Mouse (Mus musculus) urinary bladder, postnatal 10 days (tissue): Measurements from ENCODE around the gene Retreg1.

Experiments used
- DNase-seq: peaks from one replicate; pipeline ENCODE4 v3.0.0; 2022; ENCODE audit warnings: low spot score

Retreg1 gene

DNA sequence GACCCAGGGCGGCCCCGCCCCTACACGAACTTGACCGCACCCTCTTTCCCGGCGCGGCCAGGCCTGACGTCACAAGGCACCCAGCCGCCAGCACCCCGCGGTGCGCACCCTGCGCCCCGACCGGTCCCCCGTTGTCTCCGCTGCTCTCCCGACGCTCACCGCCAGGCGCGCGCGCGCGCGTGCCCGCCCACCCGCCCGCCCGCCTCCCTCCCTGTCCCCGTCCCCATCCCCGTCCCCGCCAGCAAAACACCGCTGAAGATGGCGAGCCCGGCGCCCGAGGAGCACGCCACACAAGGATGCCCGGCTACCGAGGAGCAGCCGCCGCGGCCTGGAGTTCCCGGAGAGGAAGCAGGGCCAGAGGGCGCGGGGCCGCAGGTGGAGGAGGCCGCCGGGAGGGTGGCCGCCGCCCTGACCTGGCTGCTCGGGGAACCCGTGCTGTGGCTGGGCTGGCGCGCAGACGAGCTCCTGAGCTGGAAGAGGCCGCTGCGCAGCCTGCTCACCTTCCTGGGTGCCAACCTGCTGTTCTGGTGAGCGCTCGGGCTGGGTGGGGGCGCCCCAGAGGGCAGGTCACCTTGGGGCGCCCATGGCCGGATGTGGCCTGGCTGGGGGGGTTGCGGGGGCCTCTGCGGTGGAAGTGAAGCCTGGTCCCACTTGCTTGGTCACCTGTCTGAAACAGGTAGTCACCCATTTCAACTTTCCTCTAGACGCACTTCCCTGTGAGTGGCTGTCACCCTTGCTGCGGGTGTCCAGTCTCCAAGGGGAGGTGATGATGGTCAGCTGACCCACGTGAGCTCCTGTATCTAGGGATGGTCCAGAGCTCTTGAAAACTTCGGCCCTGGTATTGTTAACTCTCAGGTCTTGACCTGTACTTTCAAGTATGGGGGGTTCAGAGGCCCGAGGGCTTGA is at the start of gene Retreg1:
Retreg1 (plus strand) TSS at position 95 of the 906 bp plus-strand sequence.
- DNase-seq = peak; percentile 47

DNA sequence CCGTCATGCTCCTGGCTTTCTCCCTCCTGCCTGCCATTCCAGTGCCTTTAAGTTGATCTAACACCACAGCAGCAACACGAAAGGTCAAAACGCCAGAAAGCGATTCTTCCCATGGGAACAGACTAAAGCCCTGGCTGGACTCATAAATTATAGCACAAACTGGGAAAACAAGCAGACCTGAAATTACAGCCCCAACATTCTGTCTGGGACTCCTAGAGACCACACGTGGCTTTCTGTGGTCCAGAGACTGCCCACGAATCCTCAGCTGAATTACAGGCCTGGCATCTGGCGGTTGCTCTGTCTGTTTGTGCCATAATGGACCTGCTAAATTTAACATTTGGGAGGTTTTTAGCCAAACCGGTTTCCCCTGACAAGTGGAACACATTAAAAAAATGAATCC is 48.9 kb upstream of the Retreg1 start:
- no peak for DNase-seq

GRCm38 (mm10) chr15:25795496-25795895 is 47.5 kb upstream of the Retreg1 start:
- no peak for DNase-seq

- DNase-seq = no peak
Measured at GRCm38 (mm10) chr15:25796353-25796752, 46.6 kb upstream of the Retreg1 start.

DNA sequence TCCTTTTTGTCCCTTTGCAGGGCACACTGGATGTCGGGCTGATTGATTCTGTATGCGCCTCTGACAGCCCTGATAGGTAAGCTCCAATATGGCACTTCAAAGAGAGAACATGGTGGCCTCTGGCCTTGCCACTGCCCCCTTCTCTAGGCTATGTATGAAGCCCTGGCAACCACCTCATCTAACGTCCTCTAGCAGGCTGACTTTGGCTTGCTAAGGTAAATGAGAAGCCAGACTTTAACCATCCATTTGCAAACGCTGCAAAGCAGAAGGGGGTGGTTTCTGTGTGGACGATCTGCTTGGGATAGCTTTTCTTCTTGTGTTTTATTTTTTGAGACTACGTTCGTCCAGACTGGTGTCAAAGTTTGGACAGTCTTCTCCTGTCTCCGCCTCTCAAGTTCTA is 45.8 kb upstream of the Retreg1 start:
- DNase-seq = no peak

GRCm38 (mm10) chr15:25797888-25798287 is 45.1 kb upstream of the Retreg1 start:
- DNase-seq = no peak

DNA sequence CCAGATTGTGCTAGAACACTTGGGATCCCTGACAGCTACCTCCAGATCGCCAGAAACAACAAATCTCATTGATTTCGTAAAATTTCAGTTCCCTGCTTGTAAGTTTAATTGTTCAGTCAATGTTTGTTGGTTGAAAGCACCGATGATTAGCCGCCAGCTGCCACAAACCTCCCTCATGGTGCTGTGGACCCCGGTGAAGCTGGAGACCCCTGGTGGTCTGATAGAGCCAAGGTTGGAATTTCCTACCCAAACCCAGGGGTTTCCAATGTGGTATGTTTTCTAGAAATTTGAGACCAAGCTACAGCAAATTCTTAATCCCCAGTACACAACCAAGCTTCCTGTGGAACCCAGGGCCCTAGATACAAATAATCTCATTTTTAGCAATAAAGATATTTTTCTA is 41.3 kb upstream of the Retreg1 start:
- no peak for DNase-seq

DNA sequence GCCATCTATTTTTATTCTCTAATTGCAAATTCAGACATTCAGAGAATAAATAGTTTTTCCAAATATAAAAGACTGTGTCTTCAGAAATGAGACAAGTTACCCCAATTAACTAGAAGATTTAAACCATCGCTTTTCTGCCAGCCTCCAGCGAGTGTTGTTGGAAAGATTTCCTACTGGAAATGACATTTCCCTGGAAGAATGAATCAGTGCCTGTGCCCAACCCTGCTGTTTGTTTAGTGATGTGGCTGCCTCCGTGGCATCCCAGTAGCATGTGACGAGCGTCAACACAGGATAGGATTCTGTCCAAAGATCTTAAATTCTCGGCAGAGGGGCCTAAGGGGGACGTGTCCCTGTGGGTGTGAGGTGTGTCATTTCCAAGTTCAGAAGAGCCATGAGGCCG is 40.8 kb upstream of the Retreg1 start:
- DNase-seq = no peak

- DNase-seq = no peak
Measured at GRCm38 (mm10) chr15:25803111-25803510, 39.9 kb upstream of the Retreg1 start.

DNA sequence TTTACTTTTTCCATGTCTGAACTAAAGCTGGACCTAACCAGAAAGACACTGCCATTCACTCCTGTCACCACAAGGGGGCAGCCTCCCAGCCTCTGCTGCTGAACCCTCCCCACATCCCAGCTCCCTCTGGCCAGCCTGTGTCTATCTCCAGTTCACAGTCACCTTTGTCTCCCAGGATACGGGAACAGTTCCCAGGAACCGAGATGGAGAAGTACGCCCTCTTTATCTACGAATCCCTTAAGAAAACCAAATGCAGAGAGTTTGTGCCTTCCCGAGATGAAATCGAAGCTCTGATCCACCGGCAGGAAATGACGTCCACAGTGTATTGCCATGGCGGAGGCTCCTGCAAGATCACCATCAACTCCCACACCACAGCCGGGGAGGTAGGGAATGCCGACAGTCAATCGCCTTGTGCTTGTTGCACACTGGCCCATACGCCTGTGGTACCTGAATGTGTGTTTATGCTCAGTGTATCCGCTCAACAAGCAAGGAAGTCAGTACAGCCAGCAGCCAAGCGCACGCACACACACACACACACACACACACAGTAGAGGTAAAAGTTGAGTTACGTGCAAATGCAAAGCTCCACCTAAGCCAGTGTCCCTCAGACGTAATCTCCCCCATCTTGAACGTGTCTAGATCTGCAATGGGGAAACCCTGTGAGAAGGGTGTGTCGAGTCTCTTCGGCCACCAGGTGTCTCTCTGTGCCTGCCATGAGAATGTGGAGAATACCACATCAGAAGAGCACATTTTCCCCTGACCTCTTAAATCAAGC is 37.5 kb upstream of the Retreg1 start:
- no peak for DNase-seq

- DNase-seq = no peak
Measured at GRCm38 (mm10) chr15:25806363-25806762, 36.6 kb upstream of the Retreg1 start.

DNA sequence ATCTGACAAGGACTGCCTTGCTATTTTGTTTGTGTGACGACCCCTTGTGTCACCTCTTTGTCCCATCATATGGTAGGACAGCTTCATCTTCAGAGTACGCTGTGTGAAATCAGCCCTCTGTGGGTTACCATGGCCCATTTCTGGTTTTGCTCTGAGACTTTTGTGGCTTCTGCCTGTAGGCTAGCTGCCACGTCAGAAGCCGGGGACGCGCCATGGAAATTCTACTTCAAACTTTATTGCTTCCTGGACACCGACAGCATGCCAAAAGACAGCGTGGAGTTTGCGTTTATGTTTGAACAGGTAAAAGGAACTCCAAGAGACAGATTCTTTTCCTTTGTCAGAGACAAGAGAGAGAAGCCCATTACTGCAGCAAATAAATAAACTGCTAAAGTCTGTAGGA is 36.1 kb upstream of the Retreg1 start:
- DNase-seq = no peak

- no peak for DNase-seq
Measured at GRCm38 (mm10) chr15:25808677-25809460, 34.1 kb upstream of the Retreg1 start.

DNA sequence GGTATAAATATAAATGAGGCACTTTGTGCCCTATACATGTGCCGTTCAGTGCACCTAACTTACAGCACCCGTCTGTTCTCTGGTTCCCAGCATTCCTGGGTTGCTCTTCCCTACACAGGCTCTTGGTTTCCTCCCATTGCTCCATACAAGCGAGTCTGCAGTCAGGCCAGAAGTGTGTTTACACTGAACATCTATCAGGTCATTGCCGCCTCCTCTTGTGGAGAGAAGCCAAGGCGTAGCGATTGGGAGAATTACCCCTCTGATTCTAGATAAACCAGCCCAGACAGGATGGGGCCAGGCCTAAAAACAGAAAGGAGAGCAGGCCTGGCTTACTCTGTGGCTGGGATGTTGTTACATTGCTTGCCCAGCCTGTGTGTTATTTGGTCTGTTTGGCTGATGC is 33.3 kb upstream of the Retreg1 start:
- no peak for DNase-seq

DNA sequence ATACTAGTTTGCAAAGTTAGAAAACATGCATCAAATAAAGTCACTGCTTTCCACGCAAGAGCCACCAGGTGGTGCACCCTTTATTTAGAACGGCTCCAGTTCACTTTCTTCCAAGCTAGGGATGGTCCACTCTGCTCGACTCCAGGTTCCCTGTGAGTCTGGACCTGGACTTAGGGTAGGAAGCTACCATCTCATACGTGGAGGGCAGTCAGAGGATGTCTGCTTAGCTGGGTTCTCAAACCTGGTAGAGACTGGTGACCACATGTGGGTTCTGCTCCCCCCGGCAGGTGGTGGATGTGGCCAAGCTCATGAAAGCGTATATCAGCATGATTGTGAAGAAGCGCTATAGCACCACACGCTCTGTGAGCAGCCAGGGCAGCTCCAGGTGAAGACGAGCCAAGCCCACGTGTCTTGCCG is 31.1 kb upstream of the Retreg1 start:
- DNase-seq = no peak

GRCm38 (mm10) chr15:25812479-25812878 is 30.5 kb upstream of the Retreg1 start:
- DNase-seq = no peak

DNA sequence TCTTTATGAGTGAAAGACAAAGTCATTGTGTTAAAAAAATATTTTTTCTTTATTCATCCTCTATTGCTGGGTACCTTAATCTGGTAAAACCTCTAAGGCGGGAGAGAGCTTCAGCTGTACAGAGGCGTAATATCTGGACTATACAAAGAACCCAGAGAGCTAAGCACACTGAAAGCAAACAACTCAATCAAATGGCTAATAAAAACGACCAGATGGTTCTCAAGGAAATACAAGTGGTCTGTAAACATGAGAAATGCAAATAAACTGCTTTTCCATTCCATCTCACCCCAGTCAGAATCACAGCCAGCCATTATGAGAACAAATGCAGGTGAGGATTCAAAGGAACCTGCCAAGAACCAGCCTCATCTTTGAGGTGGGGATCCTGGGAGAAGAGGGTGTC is 28.4 kb upstream of the Retreg1 start:
- DNase-seq = no peak

GRCm38 (mm10) chr15:25817191-25817590 is 25.8 kb upstream of the Retreg1 start:
- no peak for DNase-seq

- no peak for DNase-seq
Measured at GRCm38 (mm10) chr15:25821981-25822380, 21.0 kb upstream of the Retreg1 start.

DNA sequence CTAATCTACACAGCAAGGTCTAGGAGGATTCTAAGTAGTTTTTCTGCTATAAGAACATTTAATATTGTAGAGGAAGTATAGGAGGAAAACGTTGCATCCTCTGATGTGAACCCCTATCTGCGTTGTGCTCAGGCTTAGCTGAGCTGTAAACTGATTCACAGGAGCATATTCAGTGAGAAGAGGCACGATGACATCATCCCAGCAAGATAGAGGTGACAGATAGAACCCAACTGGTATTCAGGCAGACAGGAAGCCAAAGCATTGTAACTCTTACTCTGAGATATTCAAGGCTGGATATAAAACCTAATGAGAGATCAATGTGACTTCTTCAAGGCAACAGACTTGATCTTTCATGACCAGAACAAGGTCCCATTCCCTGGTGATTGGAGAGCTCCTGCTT is 20.3 kb upstream of the Retreg1 start:
- DNase-seq = no peak

DNA sequence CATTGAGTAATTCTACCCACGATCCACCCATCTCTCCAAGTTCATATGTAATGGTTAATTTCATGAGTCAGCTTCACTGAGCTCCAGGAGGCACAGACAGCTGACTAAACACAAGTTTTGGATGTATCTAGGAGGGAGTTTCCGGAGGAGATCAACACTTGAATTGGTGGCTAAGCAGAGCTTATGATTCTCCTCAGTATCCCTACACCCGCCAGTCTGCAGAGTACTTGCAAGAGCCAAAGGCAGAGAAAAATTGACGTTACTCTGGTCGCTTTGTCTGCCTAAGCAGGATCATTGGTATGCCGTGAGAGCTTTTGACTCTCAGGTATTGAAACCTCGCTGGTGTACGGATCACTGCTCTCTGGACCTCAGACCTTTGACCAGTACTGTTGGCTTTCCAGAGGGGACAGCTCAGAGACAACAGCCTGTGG is 16.4 kb upstream of the Retreg1 start:
- DNase-seq = no peak

- DNase-seq = no peak
Measured at GRCm38 (mm10) chr15:25828464-25828863, 14.5 kb upstream of the Retreg1 start.
